Mouse (Mus musculus) midbrain, embryonic 13.5 days (tissue): Measurements from ENCODE around the gene Lsr. TPM values are rescaled to one million over a fixed set of nuclear protein-coding genes. Genes with fewer than 3 reads are reported as not detected.

Experiments used
- ATAC-seq: fragments of 200-750 bp; cut with Nextera tagmentation; 2 replicates; pipeline ENCODE4 v1.8.0; 2017; ENCODE audit warnings: mild to moderate bottlenecking, moderate TSS enrichment, moderate library complexity
- H3K27ac ChIP-seq: fragments of 300-500 bp; sonication (generic); 2 replicates; pipeline ENCODE4 v1.5.1; 2015; ENCODE audit warnings: inconsistent platforms, mild to moderate bottlenecking, moderate library complexity
- H3K27me3 ChIP-seq: fragments of 300-500 bp; sonication (generic); 2 replicates; pipeline ENCODE4 v1.6.1; 2015; ENCODE audit warnings: mild to moderate bottlenecking, inconsistent platforms
- H3K36me3 ChIP-seq: fragments of 300-500 bp; sonication (generic); 2 replicates; pipeline ENCODE4 v1.6.1; 2015; ENCODE audit warnings: mild to moderate bottlenecking, inconsistent platforms
- H3K4me1 ChIP-seq: fragments of 300-500 bp; sonication (generic); replicated peaks from 2 replicates; pipeline ENCODE4 v1.6.1; 2015; ENCODE audit warnings: inconsistent platforms
- H3K4me2 ChIP-seq: fragments of 300-500 bp; sonication (generic); replicated peaks from 2 replicates; pipeline ENCODE4 v1.6.1; 2015; ENCODE audit warnings: moderate library complexity, mild to moderate bottlenecking, inconsistent platforms
- H3K4me3 ChIP-seq: fragments of 300-500 bp; sonication (generic); replicated peaks from 2 replicates; pipeline ENCODE4 v1.5.1; 2015; ENCODE audit warnings: mild to moderate bottlenecking, inconsistent platforms
- H3K9ac ChIP-seq: fragments of 300-500 bp; sonication (generic); replicated peaks from 2 replicates; pipeline ENCODE4 v1.6.1; 2015; ENCODE audit warnings: mild to moderate bottlenecking, inconsistent platforms
- H3K9me3 ChIP-seq: fragments of 300-500 bp; sonication (generic); 2 replicates; pipeline ENCODE4 v1.6.1; 2016; ENCODE audit warnings: mild to moderate bottlenecking, inconsistent platforms
- WGBS: fragments of 180-500 bp; shearing (Covaris S2); methylation state at CpG from one replicate; pipeline ENCODE4 v1.1.7; 2015; 5-methylcytosine and 5-hydroxymethylcytosine counted together
- polyA plus RNA-seq: library from polyadenylated mRNA; unstranded; fragments of >200 nt; fragmentation: Nextera tagmentation; extraction: Ambion mirVana; gene quantifications from 2 replicates; pipeline ENCODE4 v1.2.1, GENCODE M21; 2015

The Lsr gene
- polyA plus RNA-seq, 1 experiment from 2014 or later = 16.1 TPM

- H3K27ac ChIP-seq = no peak overlapping the region
- H3K4me3 ChIP-seq = no peak overlapping the region
- ATAC-seq = no peak
- H3K27me3 ChIP-seq = no peaks in the 10 kb centered on the region
- H3K4me2 ChIP-seq = no peak overlapping the region
- H3K9ac ChIP-seq = no peak overlapping the region
- WGBS = 84% methylated on average over 9 of the region's 9 CpGs
- no peaks in the 10 kb centered on the region for H3K36me3 ChIP-seq
- H3K9me3 ChIP-seq = no peaks in the 10 kb centered on the region
- H3K4me1 ChIP-seq = no peaks in the 10 kb centered on the region
Observed at GRCm38 (mm10) chr7:30985357-30985756, 12.1 kb upstream of the Lsr start.

GRCm38 (mm10) chr7:30981703-30982102, 8.4 kb upstream of the Lsr start:
- Histone ChIP-seq H3K36me3 (no peaks in the 10 kb centered on the region), H3K27me3 (no peaks in the 10 kb centered on the region), H3K9ac (no peak overlapping the region), H3K4me3 (no peak overlapping the region), H3K4me2 (no peak overlapping the region), H3K9me3 (no peaks in the 10 kb centered on the region), H3K27ac (no peak overlapping the region), H3K4me1 (no peaks in the 10 kb centered on the region)
- 92% methylated on average over 4 of the region's 4 CpGs for WGBS
- no peak for ATAC-seq

- 0 out of 2 replicates have a peak within 1 kb of the TSS, but pooled peaks have one; percentile 19 for H3K9ac ChIP-seq
- peaks cover 23% of the 10 kb centered on the region for H3K27me3 ChIP-seq
- H3K4me1 ChIP-seq = peaks cover 12% of the 10 kb centered on the region
- H3K27ac ChIP-seq = no peak within 1 kb of the TSS
- H3K36me3 ChIP-seq = no peaks in the 10 kb centered on the region
- H3K4me2 ChIP-seq = peak within 1 kb of the TSS; percentile 54
- under 1% methylated on average over 37 of the region's 37 CpGs for WGBS
- peak; percentile 85 for ATAC-seq
- H3K4me3 ChIP-seq = peak within 1 kb of the TSS; percentile 35
- H3K9me3 ChIP-seq = no peaks in the 10 kb centered on the region
Observed at GRCm38 (mm10) chr7:30973501-30974289, 431 bp upstream of the Lsr start, which contains the start of gene Fam187b. Gene Fam187b (plus strand): TSS chr7:30973790.

GRCm38 (mm10) chr7:30972426-30973250, 626 bp downstream of the Lsr start:
- H3K27me3 ChIP-seq = peaks cover 23% of the 10 kb centered on the region
- WGBS = 3% methylated on average over 41 of the region's 41 CpGs
- H3K36me3 ChIP-seq = no peaks in the 10 kb centered on the region
- H3K4me1 ChIP-seq = peaks cover 12% of the 10 kb centered on the region
- H3K4me2 ChIP-seq = peak overlapping the region; percentile 54
- H3K27ac ChIP-seq = no peak overlapping the region
- no peaks in the 10 kb centered on the region for H3K9me3 ChIP-seq
- H3K9ac ChIP-seq = 0 out of 2 replicates have a peak overlapping the region, but pooled peaks have one; percentile 6
- H3K4me3 ChIP-seq = peak overlapping the region; percentile 35
- ATAC-seq = peak; percentile 9; the same call in 1 of the 2 replicates

- H3K9me3 ChIP-seq = no peaks in the 10 kb centered on the region
- H3K27ac ChIP-seq = no peak overlapping the region
- ATAC-seq = no peak
- H3K4me3 ChIP-seq = no peak overlapping the region
- H3K4me1 ChIP-seq = peaks cover 12% of the 10 kb centered on the region
- no peaks in the 10 kb centered on the region for H3K36me3 ChIP-seq
- no peak overlapping the region for H3K9ac ChIP-seq
- H3K27me3 ChIP-seq = peaks cover 23% of the 10 kb centered on the region
- 92% methylated on average over 15 of the region's 15 CpGs for WGBS
- H3K4me2 ChIP-seq = peak overlapping the region; percentile 54
Observed at GRCm38 (mm10) chr7:30971901-30972300, 1.4 kb downstream of the Lsr start.

- no peaks in the 10 kb centered on the region for H3K9me3 ChIP-seq
- WGBS = 96% methylated on average over 4 of the region's 4 CpGs
- H3K27ac ChIP-seq = no peak overlapping the region
- ATAC-seq = no peak
- H3K36me3 ChIP-seq = no peaks in the 10 kb centered on the region
- H3K4me3 ChIP-seq = no peak overlapping the region
- H3K27me3 ChIP-seq = peaks cover 23% of the 10 kb centered on the region
- H3K9ac ChIP-seq = no peak overlapping the region
- H3K4me1 ChIP-seq = peaks cover 12% of the 10 kb centered on the region
- no peak overlapping the region for H3K4me2 ChIP-seq
Observed at GRCm38 (mm10) chr7:30969174-30969573, 4.1 kb downstream of the Lsr start.

- 95% methylated on average over 8 of the region's 8 CpGs for WGBS
- no peak overlapping the region for H3K27ac ChIP-seq
- peaks cover 8% of the 10 kb centered on the region for H3K4me1 ChIP-seq
- ATAC-seq = no peak
- H3K36me3 ChIP-seq = no peaks in the 10 kb centered on the region
- H3K4me3 ChIP-seq = no peak overlapping the region
- H3K4me2 ChIP-seq = no peak overlapping the region
- no peaks in the 10 kb centered on the region for H3K9me3 ChIP-seq
- H3K9ac ChIP-seq = no peak overlapping the region
- H3K27me3 ChIP-seq = peaks cover 21% of the 10 kb centered on the region
Observed at GRCm38 (mm10) chr7:30968611-30969010, 4.7 kb downstream of the Lsr start.

GRCm38 (mm10) chr7:30966657-30967056, 6.6 kb downstream of the Lsr start:
- Histone ChIP-seq H3K27ac (no peak overlapping the region), H3K4me3 (no peak overlapping the region), H3K36me3 (no peaks in the 10 kb centered on the region), H3K4me1 (no peaks in the 10 kb centered on the region), H3K4me2 (no peak overlapping the region), H3K27me3 (peaks cover 2% of the 10 kb centered on the region; the same call in 1 of the 2 replicates), H3K9me3 (no peaks in the 10 kb centered on the region), H3K9ac (no peak overlapping the region)
- 88% methylated on average over 3 of the region's 3 CpGs for WGBS
- no peak for ATAC-seq

- WGBS = 75% methylated on average over 14 of the region's 14 CpGs
- Histone ChIP-seq H3K36me3 (no peaks in the 10 kb centered on the region), H3K4me3 (no peak overlapping the region), H3K4me2 (no peak overlapping the region), H3K27me3 (no peaks in the 10 kb centered on the region), H3K4me1 (no peaks in the 10 kb centered on the region), H3K27ac (no peak overlapping the region), H3K9ac (no peak overlapping the region), H3K9me3 (no peaks in the 10 kb centered on the region)
- ATAC-seq = no peak
Observed at GRCm38 (mm10) chr7:30965677-30966076, 7.6 kb downstream of the Lsr start.

GRCm38 (mm10) chr7:30964366-30964765, 8.9 kb downstream of the Lsr start:
- peaks cover 4% of the 10 kb centered on the region; the same call in 1 of the 2 replicates for H3K4me1 ChIP-seq
- no peak for ATAC-seq
- H3K9me3 ChIP-seq = no peaks in the 10 kb centered on the region
- no peak overlapping the region for H3K27ac ChIP-seq
- H3K4me3 ChIP-seq = no peak overlapping the region
- H3K9ac ChIP-seq = no peak overlapping the region
- no peaks in the 10 kb centered on the region for H3K27me3 ChIP-seq
- H3K4me2 ChIP-seq = no peak overlapping the region
- no peaks in the 10 kb centered on the region for H3K36me3 ChIP-seq
- WGBS = 91% methylated on average over 7 of the region's 7 CpGs

- Histone ChIP-seq H3K4me3 (no peak overlapping the region), H3K9ac (no peak overlapping the region), H3K9me3 (no peaks in the 10 kb centered on the region), H3K4me2 (no peak overlapping the region), H3K36me3 (no peaks in the 10 kb centered on the region), H3K4me1 (peaks cover 19% of the 10 kb centered on the region), H3K27me3 (no peaks in the 10 kb centered on the region), H3K27ac (no peak overlapping the region)
- 95% methylated on average over 5 of the region's 5 CpGs for WGBS
- no peak for ATAC-seq
Observed at GRCm38 (mm10) chr7:30962862-30963261, 10.4 kb downstream of the Lsr start.

GRCm38 (mm10) chr7:30959786-30960349, 13.4 kb downstream of the Lsr start:
- Histone ChIP-seq H3K4me1 (peaks cover 31% of the 10 kb centered on the region), H3K4me2 (no peak overlapping the region), H3K4me3 (no peak overlapping the region), H3K27me3 (no peaks in the 10 kb centered on the region), H3K36me3 (peaks cover 3% of the 10 kb centered on the region; the same call in 1 of the 2 replicates), H3K27ac (no peak overlapping the region), H3K9ac (no peak overlapping the region), H3K9me3 (no peaks in the 10 kb centered on the region)
- no peak for ATAC-seq
- WGBS = 83% methylated on average over 6 of the region's 6 CpGs
